Mouse (Mus musculus) C2C12 (cell line): ENCODE data around the gene Slc44a5.

Experiments used
- CEBPB ChIP-seq: IDR thresholded peaks from one replicate; pipeline ENCODE4 v1.6.1; 2011; ENCODE audit warnings: low read depth, mild to moderate bottlenecking, control low read depth, moderate library complexity
- CTCF ChIP-seq: IDR thresholded peaks from one replicate; pipeline ENCODE4 v1.5.1; 2011; ENCODE audit not compliant: control insufficient read depth, insufficient read depth, insufficient read length
- MAX ChIP-seq: IDR thresholded peaks from one replicate; pipeline ENCODE4 v1.6.1; 2011; ENCODE audit warnings: mild to moderate bottlenecking, control low read depth
- MYOG ChIP-seq: IDR thresholded peaks from one replicate; pipeline ENCODE4 v1.6.1; 2011; ENCODE audit not compliant: control insufficient read depth, insufficient read length; ENCODE audit errors: extremely low read depth

GRCm38 (mm10) chr3:154115478-154115877 is 142.2 kb downstream of the Slc44a5 start:
- TF ChIP-seq CTCF (no peak), MAX (no peak), MYOG (no peak), CEBPB (no peak)
